Mouse (Mus musculus): ENCODE data around the gene Guk1. TPM values are rescaled to one million over a fixed set of nuclear protein-coding genes. Genes with fewer than 3 reads are reported as not detected.
A peak's percentile ranks its signal among the peaks of the same experiment; 100 is the strongest.
"Not testable (repeated sequence)": the region's sequence is repeated elsewhere in the genome, so short reads cannot be mapped to it uniquely, and the experiment has no call there.

Guk1 gene
- total RNA-seq, 2 experiments from 2014 or later = 27.4 to 29.9 TPM

GRCm38 (mm10) chr11:59212320-59212719 is 20.3 kb upstream of the Guk1 start:
- not testable (repeated sequence) for DNase-seq (ENCODE audit: low spot score in 2 of 2)

DNA sequence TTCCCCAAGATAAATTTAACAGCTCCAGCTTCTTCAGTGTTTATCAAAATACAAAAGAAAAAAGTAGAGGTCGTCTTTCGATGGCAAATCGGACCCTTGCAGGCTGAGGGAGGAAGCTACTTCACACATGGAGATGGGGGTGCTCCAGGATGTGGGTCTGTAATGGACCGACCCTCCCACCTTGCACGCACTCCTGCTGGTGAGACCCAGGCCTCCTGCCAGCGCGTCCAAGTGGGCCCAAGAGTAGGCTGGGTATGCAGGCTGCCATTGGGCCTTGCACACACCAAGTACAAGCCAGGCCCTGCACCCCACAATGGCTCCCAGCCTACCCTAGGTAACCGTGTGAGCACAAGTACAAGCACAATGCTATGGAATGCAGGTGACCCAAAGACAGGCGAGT is 19.5 kb upstream of the Guk1 start:
- not testable (repeated sequence) for DNase-seq (ENCODE audit: low spot score in 2 of 2)

GRCm38 (mm10) chr11:59210020-59210419 is 18.0 kb upstream of the Guk1 start:
- DNase-seq (ENCODE audit: low spot score in 2 of 2) = no peak

DNA sequence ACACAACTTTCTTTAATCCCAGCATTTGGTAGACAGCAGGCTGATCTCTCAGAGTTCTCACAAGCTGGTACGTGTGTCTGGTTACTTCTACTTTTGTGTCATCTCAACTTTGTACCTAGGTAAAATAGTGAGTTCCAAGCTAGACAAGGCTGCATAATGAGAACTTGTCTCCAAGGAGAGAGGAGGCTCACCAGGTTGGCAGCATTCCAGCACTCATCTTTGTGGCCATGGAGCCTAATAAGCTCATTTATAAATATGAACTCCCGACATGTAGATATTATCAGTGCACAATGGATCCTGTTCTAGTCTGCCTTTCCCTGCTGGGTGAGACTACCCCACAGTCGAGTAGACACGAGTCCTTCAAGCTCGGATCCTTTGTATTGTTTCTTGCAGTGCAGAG is 17.6 kb upstream of the Guk1 start:
- DNase-seq (ENCODE audit: low spot score in 2 of 2) = peak in 1 of 2 experiments; percentile 37

- DNase-seq (ENCODE audit: low spot score in 2 of 2) = peak; percentile 41 to 71
Measured at GRCm38 (mm10) chr11:59209003-59209441, 17.0 kb upstream of the Guk1 start.

DNA sequence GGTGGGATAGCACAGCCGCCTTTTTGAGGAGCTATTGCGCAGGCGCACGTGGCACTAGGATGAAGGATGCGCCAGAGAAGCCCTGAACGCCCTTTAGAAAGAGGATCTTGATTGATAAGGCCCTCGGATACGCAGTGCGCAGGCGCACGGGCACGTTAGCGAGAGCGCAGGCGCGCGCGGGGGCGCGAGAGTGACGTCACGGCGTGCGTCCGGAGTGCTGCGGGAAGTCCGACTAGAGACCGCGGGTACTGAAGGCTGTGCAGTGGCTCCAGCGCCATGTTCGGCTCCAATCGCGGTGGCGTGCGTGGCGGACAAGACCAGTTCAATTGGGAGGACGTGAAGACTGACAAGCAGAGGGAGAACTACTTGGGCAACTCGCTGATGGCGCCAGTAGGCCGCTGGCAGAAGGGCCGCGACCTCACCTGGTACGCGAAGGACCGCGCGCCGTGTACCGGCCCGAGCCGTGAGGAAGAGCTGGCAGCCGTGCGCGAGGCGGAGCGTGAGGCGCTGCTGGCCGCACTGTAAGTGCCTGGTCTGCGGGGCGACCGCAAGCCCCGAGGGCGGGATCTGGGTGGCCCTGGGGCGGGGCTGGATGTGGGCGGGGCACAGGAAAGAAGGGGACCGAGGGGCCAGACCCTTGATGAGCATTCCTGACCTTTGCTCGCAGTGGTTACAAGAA is 16.3 kb upstream of the Guk1 start, which contains the start of gene 2310033P09Rik:
2310033P09Rik (plus strand) TSS at position 169 of the 679 bp plus-strand sequence.
- DNase-seq (ENCODE audit: low spot score in 2 of 2) = peak; percentile 85 to 90

DNA sequence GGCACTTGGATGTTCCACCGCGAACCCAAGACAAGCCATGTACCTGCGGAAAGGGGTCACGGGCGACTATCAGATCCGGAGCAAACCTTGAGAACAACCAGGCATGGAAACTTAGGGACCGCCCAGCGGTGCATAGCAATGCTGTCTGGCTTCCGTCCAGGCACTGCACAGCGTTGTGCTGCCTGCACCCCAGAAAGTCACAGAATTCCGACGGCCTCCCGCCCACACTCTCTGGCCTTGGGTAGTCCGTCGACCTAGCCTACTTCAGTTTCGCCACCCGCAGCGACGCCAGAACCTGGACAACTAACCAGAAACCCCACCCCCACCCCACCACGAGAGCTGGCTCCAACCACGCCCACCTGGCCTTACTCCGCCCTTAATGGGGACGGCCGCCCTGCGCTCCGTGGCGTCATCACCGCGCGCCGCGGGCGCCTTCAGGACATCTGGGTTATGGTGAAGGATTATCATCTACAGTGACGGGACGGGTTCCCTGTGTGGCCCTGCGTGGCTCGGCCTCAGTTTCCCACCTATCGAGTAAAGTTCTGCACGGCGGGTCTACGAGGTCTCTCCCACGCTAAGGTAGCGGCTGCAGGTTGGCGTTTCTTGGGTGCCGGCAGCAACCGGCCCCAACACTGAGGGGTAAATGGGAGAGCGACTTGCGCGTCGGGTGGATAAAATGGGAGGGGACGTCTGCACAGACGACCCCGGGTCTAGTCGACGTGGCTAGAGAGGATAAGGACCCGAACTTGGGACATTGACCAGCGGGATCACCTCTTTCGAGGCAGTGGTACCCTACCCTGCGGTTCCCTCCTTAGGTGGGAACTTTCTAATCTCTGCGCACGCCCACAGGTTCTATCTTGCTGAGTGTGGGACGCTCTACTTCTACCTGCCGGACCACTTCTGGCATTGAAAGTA is 10.3 kb upstream of the Guk1 start, which contains the start of gene Mrpl55:
Mrpl55 (plus strand) TSS at position 406 of the 915 bp plus-strand sequence.
- peak; percentile 95 to 97 for DNase-seq (ENCODE audit: low spot score in 2 of 2)

DNA sequence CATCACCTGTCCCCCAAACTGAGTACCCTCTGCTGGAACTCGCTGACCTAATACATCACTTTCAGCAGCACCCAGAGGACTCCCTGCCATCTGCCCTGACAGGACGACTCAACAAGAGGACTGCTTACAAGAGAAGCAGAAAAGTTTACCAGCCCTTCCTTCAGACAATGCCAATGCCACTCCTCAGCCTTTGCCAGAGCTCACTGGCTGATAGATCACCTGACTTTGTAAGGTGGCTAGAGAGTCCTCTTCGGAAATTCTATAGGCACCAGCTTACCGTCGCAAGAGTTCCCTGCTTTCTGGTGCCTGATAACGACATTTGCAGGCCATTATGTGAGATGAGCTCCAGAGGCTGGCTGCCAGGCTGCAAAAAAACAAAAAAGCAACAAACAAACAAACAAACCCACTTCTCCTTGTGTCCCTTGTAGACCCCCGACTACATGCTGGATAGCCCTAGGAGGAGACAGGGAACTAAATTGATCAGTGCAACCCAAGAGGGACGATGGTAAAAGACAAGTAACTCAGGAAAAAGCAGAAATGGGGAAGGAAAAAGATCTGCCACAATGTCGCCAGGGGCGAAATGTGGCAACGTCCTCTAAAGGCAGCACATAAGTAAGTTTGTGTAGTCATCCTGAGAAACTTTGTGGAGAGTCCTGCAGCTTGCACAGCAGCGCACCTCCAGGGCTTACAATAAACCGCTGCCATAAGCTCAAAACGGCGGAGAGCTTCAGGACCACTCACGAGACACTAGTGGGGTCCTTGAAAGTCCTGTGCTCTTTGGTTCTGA is 9.4 kb upstream of the Guk1 start:
- DNase-seq (ENCODE audit: low spot score in 2 of 2) = no peak

GRCm38 (mm10) chr11:59196230-59196629 is 4.2 kb upstream of the Guk1 start:
- no peak for DNase-seq (ENCODE audit: low spot score in 2 of 2)

- peak; percentile 77 to 85 for DNase-seq (ENCODE audit: low spot score in 2 of 2)
Measured at GRCm38 (mm10) chr11:59191231-59192058, 567 bp downstream of the Guk1 start.

GRCm38 (mm10) chr11:59187706-59188105 is 4.3 kb downstream of the Guk1 start:
- no peak for DNase-seq (ENCODE audit: low spot score in 2 of 2)

- DNase-seq (ENCODE audit: low spot score in 2 of 2) = no peak
Measured at GRCm38 (mm10) chr11:59185490-59185889, 6.5 kb downstream of the Guk1 start.

DNA sequence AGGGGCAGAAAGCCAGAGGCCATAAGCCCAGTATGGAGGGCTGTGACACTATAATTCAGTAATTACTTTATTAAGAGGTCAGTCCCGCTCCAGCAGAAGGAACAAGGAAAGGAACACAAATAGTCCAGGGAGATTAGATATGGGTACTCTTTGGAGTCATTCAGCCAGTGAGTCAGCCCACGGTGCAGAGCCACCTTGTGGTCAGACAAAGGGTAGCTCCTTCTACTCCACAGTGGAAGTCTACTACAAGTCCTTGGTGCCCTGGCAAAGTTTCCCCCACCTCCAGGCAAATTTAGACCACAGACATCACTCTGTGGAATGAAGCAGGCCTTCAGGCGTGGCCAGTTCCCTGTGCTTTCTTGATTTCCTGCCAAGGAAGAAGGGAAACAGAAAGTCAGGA is 8.2 kb downstream of the Guk1 start:
- DNase-seq (ENCODE audit: low spot score in 2 of 2) = peak in 1 of 2 experiments; percentile 54

DNA sequence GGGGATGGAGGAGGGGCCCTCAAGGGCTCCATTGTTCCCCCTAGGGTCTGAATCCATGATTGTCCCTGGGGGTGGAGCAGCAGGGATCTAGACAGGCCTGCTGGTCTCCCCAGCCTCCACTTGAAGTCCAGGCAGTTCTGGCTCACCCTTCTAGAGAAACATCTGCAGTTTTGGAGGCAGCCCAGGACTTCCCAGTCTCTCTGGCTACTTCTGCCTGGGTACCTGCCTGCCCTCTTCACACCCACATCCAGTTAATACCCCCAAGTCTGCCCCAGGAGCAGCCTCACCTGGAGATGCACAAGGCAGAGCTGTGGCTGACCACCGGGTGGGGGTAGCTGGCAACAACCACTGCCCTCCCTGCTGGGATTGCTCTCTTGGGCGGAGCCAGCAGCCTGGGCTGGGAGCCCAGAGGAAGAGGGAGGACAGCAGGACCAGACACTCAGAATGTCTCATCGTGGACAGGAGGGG is 9.1 kb downstream of the Guk1 start, which contains the start of gene Gjc2:
Gjc2 (minus strand) TSS at position 350 of the 468 bp plus-strand sequence.
- DNase-seq (ENCODE audit: low spot score in 2 of 2) = peak in 1 of 2 experiments; percentile 62

DNA sequence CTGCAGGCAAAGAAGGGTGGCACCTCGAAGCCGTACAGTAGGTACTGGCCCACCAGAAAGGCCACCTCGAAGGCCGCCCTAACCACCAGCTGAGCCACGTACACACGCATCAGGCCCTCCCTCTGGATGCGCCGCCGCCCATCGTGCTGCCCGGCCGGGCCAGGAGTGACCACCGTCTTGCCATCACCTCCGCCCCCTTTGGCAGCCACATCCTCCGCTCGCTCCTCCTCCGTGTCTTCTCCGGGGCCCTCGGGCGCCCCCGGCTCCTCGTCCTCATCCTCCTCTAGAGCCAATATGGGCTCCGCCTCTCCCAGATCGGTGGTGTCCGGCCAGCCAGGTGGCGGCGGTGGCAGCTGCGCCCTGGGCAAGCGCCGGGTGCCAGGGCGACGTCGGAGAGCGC is 15.1 kb downstream of the Guk1 start:
- DNase-seq (ENCODE audit: low spot score in 2 of 2) = no peak

- DNase-seq (ENCODE audit: low spot score in 2 of 2) = no peak
Measured at GRCm38 (mm10) chr11:59176475-59176874, 15.5 kb downstream of the Guk1 start.

DNA sequence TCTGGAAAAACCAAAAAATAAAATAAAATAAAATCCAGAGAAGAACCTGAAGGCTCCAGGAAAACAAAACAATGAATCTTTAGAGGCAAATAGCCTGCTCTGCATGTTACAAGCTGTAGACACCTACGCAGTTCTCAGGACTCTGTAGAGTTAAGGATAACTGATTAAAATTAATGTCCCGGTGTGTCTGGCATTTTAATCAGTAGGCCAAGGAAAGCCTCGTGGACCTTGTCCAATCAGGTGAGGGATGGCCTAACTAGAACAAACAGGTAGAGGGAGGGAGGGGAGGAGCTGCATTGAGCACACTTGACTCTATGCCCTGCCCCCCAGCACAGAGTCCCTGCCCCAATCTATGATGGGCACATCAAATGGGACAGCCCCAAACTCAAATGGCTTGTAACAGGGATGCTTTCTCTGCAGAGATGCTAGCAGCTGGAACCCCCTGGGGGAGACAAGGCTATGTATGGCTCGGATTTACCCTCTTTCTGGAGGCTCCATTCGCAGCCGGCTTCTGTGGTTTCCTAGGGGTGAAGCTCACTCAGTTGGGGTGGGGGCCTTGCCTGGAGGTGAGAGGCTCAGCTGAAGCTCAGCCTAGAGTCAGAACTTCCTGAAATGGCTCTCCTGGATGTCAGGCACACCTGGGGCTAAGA is 17.7 kb downstream of the Guk1 start:
- DNase-seq (ENCODE audit: low spot score in 2 of 2) = no peak

DNA sequence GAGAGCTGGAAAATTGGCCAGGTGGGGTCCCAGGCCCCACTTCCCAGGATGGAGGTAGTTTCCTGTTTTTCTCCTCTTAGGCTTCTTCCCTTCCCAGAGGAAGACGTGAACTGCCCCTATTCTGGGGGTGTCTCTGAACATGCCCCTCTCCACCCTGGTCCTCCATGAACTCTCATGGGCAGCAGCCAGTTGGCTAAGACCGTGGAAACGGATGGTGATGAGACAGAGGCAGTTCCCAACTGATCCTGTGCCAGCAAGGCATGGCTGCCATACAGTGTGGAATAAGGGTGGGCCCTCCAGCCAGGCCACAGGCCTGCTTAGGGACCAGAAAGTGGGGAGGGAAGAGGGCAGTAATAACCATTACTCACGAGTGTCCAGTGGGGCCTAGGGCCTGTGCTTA is 21.5 kb downstream of the Guk1 start:
- no peak for DNase-seq (ENCODE audit: low spot score in 2 of 2)

DNA sequence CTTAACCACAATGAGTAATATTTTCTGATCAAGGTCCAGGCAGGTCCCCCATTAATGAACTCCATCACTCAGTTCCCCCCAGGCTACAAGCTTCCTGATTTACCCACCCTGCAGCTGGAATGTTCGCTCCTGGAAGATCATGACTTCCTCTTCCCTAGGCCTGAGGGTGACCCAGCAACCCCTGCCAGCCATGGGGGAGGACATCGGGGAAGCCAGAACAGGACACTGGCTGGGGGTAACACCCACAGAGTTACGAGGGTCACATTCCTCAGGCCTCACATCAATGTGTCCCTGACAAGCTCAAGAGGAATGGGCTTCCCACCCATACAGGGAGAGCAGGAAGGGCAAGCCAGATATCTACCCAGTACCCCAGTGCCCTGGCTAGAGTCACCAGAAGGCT is 22.2 kb downstream of the Guk1 start:
- DNase-seq (ENCODE audit: low spot score in 2 of 2) = no peak

All from gastrocnemius, postnatal 4 days (tissue).